Mouse (Mus musculus) hindlimb bud, embryonic 11.5 days (tissue): ENCODE measurements at regions not wholly inside any gene's neighbourhood (a gene's known extent, or its start where the extent isn't known, plus 50 kb on each side); places are given as distances from the start of the nearest gene placed in this dataset.
A peak's percentile ranks its signal among the peaks of the same experiment; 100 is the strongest.

ENCODE experiments used
- DNase-seq: peaks from one replicate; pipeline ENCODE4 v3.0.0-alpha.2; 2012; ENCODE audit warnings: low read depth, low spot score; ENCODE audit errors: extremely low spot score

DNA sequence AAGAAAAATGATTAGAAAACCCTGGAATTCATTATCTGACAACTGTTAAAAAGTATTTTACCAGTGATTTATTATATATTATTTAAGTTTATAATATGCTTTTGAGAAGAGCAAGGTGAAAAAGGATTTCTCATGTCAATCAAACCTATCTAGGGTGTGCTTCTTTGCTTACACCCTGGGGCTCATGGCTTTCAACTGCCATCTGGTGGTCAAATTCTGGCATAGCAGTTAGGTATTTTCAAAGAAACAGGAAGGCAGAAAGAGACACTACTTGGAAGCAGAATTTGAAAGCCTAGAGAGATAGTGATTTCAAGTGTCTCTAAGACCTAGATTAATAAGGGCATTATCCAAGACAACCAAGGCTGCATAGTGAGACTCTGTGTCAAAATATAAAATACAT, 167.8 kb upstream of the Amot start:
- peak; percentile 16 for DNase-seq

DNA sequence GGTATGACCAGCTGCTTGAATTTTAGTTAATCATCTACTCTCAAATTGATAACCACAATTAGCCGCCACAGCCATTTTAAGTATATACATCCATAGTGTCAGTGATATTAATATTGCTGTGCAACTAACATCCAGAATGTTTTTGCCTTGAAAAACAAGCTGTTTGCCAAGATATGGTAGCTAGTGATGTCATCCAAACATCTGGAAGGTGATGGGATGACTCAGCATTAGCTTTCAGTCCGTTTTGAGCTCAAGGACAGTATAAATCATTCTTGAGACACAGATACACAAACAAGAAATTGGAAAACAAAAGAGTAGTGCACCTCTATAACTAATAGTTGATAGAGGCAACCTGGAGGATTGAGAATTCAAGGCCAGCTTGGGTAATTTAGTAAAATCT, 146.7 kb upstream of the Amot start:
- no peak for DNase-seq

DNA sequence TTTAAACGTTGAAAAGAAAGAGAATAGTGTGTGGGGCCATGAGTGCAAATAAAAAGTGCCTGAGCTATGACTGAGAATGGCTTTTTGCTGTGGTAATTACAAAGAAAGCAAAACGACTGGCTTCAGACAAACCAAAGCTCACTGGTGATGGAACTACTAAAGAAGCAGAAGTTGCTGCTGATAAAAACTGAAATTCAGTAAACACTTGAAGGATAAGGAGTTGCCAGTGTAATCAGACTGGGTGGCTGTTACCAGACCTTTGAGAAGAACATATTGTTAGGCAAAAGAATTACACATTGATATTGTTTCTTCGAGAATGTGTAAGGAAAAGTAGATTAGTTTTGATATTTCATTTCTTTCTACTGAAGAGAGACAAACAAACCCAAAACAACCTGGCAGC, 114.7 kb upstream of the Amot start:
- DNase-seq: no peak

DNA sequence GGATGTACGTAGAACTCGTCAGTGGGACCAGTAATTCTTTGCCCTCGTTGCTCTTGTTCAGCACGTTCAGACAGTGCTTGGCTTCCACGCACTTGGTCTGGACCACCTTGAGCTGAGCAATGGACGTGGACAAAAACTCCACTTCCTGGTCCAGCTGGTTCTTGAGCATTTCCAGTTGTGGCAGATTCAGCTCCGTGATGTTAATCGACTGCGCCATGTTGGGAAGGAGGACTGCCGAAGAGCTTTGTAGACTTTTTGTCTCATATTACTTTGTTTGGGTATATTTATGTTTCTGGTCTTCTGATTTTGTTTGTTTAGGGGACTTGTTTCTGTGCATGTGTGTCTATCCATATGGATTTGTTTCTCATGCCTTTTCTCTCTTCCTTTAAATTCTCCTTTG, 97.1 kb upstream of the Amot start:
- no peak for DNase-seq

DNA sequence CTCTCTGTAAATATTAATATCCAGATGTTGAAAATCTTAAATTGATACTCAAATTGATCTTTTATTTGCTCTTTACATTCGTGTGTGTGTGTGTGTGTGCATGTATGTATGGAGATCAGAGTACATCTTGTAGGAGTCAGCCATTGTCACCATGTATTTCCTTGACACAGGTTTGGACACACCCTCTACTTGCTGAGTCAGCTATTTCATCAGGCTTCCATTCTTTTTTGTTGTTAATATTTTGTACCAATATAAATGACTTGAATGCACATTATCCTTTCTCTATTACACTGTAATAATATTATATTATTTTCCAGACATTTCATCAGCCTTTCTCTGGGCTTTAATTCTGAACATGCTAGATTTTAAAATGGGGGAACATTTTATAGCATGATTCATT, 85.8 kb upstream of the Amot start:
- DNase-seq: no peak

DNA sequence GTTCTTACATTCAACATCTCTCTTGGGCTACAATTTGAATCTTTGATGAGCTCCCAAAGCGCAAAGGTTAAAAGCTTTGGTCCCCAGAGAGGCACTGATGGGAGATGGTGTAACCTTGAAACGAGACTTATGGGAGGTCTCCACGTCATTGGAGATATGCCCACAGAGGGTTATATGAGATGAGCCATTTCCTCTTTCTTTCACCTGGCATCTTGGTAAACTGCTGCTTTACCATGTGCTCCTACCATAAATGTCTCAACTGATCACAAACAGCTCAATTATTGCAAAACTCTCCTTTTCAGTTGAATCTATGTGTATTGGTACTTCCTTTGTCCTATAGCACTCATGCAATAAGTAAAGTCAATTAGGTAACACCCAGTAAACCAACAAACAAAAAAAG, 62.5 kb upstream of the Amot start:
- no peak for DNase-seq

DNA sequence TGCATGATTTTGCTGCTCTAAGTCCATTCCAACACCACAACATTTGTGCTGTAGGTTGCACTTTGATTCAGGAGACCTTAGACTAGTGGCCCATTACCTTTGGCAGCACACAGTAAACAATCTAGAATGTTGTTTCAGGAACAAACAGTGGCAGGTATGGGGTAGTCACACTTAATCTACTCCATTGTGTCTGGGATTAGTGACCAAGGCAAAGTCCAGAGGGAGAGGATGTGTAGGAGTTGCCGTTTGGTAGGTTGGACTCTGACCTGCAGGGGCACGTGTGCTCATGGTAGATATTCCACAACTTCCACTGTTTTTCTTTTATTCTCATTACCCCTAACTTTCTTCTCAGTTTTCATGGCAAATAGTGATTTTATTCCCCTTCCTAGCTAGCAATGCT, 62.1 kb upstream of the Amot start:
- DNase-seq: no peak

DNA sequence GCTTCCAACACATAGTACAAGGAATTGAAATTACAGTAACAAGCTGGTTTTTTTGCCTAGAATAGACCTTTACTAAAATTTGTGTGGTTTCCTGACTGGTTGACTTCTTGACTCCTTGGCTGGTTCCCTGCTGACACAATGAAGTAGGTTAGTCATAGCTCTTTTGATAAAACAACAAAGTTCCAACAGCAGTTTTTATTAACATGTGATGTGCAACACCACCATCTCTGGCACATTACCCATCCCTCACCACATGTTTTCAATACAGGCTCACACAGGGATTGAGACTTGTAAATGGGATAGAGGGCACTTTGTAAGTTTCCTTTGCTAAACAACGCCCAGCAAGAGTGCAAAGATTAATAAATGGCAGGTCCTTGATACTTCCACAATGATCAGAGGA, 53.9 kb upstream of the Amot start:
- DNase-seq: no peak
